Mouse (Mus musculus): ENCODE data around the gene Zfp978. TPM values are rescaled to one million over a fixed set of nuclear protein-coding genes. Genes with fewer than 3 reads are reported as not detected.
"Not testable (repeated sequence)": the region's sequence is repeated elsewhere in the genome, so short reads cannot be mapped to it uniquely, and the experiment has no call there.

Gene Zfp978
- polyA plus RNA-seq, 1 experiment, result 0.57 TPM

DNA sequence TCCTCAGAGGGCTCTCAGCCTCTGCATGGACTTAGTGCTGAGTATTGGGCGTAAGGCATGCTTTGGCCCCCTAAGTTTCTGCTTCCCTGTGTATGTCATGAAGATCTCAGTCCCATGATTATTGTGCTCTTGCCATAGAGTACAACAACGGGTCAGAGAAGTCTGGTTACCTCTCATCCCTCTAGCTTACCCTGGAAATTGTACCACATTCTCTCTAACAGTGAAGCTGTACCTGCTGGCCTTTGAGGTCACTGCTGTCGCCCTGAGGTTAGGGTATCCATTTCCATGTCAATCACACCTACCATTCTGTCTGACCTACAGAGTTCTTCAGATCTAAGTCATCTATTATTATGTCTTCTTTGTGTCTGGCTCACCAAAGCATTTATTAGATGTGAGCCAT is 62.0 kb downstream of the Zfp978 start:
- TF ChIP-seq CTCF (IDR thresholded peaks at IDR 0.05; ENCODE audit: control insufficient read depth, insufficient read depth, insufficient replicate concordance, low read depth, low read length) (no peak), POLR2A (IDR thresholded peaks at IDR 0.05; ENCODE audit: control insufficient read depth, low read depth, low read length) (no peak)
- Histone ChIP-seq H3K4me3 (ENCODE audit: control insufficient read depth, low read depth, low read length) (no peak overlapping the region), H3K27me3 (ENCODE audit: control insufficient read depth, insufficient read depth, low read length) (no peaks in the 10 kb centered on the region), H3K36me3 (ENCODE audit: control insufficient read depth, insufficient read depth, low read length) (no peaks in the 10 kb centered on the region), H3K4me1 (ENCODE audit: control insufficient read depth, insufficient read depth, low read length) (no peaks in the 10 kb centered on the region), H3K27ac (ENCODE audit: control insufficient read depth, insufficient read depth, low read depth, low read length) (no peak overlapping the region)

DNA sequence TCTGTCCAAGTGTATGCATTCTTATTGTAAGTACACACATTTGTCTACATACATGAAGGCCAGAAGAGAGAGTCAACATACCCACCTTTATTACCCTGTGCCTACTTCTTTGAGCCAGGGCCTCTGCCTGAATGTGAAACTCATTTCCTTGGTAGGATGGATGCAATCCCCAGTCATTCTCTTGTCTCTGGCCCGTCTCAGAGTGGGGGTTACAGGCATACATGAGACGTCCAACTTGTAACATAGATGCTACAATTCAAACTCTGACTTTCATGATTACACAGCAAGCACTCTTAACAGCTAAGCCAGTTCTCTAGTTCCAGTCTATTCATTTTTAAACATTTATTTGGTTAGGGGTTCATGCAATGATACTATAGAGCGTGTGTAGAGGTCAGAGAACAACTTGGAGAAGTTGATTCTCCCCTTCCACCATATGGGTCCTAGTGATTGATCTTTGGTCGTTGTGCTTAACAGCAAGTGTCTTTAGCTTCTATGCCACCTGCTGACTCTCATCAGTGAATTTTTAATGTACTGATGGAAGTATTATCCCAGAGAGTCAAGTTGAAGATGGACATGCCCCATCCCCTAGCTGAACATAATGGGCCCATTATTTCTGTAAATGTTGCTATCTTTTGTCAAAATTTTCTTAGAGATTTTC is 62.7 kb downstream of the Zfp978 start:
- no peak for TF ChIP-seq CTCF (IDR thresholded peaks at IDR 0.05; ENCODE audit: control insufficient read depth, insufficient read depth, insufficient replicate concordance, low read depth, low read length)
- H3K27me3 ChIP-seq (ENCODE audit: control insufficient read depth, insufficient read depth, low read length), result no peaks in the 10 kb centered on the region
- H3K4me3 ChIP-seq (ENCODE audit: control insufficient read depth, low read depth, low read length), result no peak overlapping the region
- H3K36me3 ChIP-seq (ENCODE audit: control insufficient read depth, insufficient read depth, low read length), result no peaks in the 10 kb centered on the region
- no peak overlapping the region for H3K27ac ChIP-seq (ENCODE audit: control insufficient read depth, insufficient read depth, low read depth, low read length)
- no peaks in the 10 kb centered on the region for H3K4me1 ChIP-seq (ENCODE audit: control insufficient read depth, insufficient read depth, low read length)

DNA sequence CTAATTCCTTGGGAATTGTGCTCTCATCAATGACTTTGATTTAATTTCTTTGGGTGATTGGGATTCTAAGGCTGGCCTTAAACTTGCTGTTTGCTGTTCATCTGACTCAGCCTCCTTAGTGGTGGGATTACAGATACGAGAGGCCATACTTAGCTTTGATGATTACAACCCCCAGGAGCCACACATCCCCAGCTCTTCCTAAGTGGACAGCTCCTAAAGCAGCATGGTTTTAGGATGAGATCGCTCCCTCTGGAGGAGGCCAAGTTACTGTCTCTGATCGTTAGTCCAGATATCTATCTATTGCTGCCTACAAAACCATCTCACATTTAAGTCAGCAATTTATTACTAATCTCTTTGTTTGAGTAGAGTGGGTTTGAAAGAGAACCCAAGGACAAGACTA is 63.3 kb downstream of the Zfp978 start:
- not testable (repeated sequence) for H3K36me3 ChIP-seq (ENCODE audit: control insufficient read depth, insufficient read depth, low read length); H3K4me1 ChIP-seq (ENCODE audit: control insufficient read depth, insufficient read depth, low read length); H3K4me3 ChIP-seq (ENCODE audit: control insufficient read depth, low read depth, low read length); H3K27ac ChIP-seq (ENCODE audit: control insufficient read depth, insufficient read depth, low read depth, low read length); H3K27me3 ChIP-seq (ENCODE audit: control insufficient read depth, insufficient read depth, low read length)

DNA sequence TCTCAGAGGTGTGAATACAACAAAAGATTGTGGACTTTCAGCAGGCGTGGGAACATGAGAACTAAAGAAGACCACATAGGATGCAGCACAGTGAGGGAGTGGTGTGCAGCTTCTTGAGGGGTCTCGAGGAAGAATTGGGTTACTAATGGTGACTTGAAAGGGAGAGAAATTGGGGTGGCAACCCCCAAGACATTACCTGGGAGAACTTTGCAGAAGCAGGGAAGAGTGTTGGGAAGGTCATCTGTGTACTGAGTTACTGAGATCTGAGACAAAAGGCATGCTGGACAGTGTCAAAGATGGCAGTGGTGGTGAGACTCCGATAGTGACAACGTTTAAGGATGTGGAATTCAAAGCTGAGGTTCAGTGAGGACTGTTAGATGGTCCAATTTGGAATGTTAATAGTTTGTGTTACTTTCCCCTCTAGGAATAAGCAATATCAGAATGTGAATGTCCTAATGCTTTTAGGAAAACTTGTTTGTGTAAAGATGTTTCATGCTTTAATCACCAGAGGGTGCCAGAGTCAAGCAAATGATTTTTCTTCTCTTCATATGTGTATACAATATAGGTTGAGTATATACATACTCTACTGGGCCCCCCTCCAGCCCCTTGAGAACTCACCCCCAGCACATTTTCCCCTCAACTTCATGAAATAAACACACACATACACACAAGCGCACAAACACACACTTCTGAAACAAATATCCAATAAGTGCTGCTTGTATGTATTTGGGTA is 64.7 kb downstream of the Zfp978 start:
- H3K4me1 ChIP-seq (ENCODE audit: control insufficient read depth, insufficient read depth, low read length); H3K4me3 ChIP-seq (ENCODE audit: control insufficient read depth, low read depth, low read length); H3K36me3 ChIP-seq (ENCODE audit: control insufficient read depth, insufficient read depth, low read length); H3K27ac ChIP-seq (ENCODE audit: control insufficient read depth, insufficient read depth, low read depth, low read length); H3K27me3 ChIP-seq (ENCODE audit: control insufficient read depth, insufficient read depth, low read length): not testable (repeated sequence)

DNA sequence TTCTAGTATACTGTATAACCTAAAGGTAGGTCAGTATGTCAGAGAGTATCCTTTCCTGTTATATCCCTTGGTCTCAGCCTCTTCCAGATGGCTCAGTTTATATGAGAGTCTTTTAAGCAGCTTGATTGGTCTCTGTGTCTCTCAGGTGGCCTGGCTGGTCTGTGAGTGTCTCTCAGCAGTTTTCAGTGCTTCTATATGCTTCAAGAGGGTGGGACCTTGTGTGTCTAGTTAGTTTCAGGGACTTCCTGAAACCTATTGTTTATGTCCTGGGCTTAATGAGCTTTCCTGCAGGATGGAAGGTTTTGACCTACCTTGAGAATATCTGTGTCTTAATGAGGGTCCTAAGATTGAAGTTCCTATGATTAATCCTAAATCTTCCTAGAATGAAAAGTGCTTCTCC is 69.5 kb downstream of the Zfp978 start:
- no peak overlapping the region for H3K27ac ChIP-seq (ENCODE audit: control insufficient read depth, insufficient read depth, low read depth, low read length)
- TF ChIP-seq CTCF (IDR thresholded peaks at IDR 0.05; ENCODE audit: control insufficient read depth, insufficient read depth, insufficient replicate concordance, low read depth, low read length), result no peak
- no peak for TF ChIP-seq POLR2A (IDR thresholded peaks at IDR 0.05; ENCODE audit: control insufficient read depth, low read depth, low read length)
- H3K36me3 ChIP-seq (ENCODE audit: control insufficient read depth, insufficient read depth, low read length), result no peaks in the 10 kb centered on the region
- no peaks in the 10 kb centered on the region for H3K27me3 ChIP-seq (ENCODE audit: control insufficient read depth, insufficient read depth, low read length)
- no peak overlapping the region for H3K4me3 ChIP-seq (ENCODE audit: control insufficient read depth, low read depth, low read length)
- H3K4me1 ChIP-seq (ENCODE audit: control insufficient read depth, insufficient read depth, low read length), result no peaks in the 10 kb centered on the region

DNA sequence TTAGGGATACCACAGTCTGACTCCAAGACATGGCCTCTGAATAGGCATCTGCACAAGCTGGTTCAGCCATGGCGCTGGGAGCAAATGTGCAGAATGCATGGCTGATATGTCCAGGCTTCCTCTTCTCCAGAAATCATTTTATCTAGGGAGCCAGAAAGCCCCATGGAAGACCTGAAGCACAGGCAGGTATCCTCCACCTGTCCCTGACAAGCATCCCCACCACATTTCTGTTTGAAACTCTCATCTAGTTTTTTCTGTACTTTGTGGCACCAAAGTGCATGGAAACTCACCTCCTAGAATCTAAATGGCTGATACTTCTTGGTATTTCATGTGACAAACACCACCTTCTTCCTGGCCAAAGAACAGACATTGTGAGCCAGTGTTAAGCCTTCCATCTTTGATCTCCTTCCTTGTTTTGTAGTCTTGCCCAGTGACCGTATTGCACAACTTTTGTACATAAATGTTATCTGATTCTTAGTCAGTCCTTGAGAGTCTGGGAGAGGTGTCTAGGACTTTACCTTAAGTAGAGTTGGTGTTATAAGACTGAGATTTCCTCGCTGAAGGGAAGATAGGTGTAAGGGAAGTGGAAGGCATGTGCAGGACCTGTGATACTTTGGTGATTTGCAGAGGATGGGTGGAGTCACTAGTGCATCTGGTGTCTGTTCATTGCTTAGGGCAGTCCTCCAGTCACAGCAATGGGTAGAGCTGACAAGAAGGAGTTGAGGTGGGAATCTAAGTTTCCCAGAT is 70.8 kb downstream of the Zfp978 start:
- H3K4me3 ChIP-seq (ENCODE audit: control insufficient read depth, low read depth, low read length); H3K36me3 ChIP-seq (ENCODE audit: control insufficient read depth, insufficient read depth, low read length); H3K27me3 ChIP-seq (ENCODE audit: control insufficient read depth, insufficient read depth, low read length); H3K27ac ChIP-seq (ENCODE audit: control insufficient read depth, insufficient read depth, low read depth, low read length); H3K4me1 ChIP-seq (ENCODE audit: control insufficient read depth, insufficient read depth, low read length): not testable (repeated sequence)

DNA sequence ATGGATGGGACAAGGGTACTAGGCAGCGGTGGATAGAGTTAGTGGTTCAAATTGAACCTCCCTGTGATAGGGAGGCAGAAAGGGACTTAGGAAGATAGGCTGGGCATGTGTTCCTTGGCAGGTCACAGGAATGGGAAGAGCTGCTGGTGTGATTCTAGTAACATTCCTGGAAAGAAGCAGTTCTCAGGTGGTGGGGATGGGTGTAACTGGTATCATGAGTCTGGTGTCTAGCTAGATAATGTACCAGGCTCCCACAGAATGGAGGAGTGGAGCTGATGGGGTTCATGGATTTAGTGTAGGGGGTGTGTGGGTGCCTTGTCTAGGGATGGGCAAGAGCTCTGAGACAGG is 71.3 kb downstream of the Zfp978 start:
- H3K27ac ChIP-seq (ENCODE audit: control insufficient read depth, insufficient read depth, low read depth, low read length), result no peak overlapping the region
- H3K4me3 ChIP-seq (ENCODE audit: control insufficient read depth, low read depth, low read length), result no peak overlapping the region
- TF ChIP-seq POLR2A (IDR thresholded peaks at IDR 0.05; ENCODE audit: control insufficient read depth, low read depth, low read length) (no peak), CTCF (IDR thresholded peaks at IDR 0.05; ENCODE audit: control insufficient read depth, insufficient read depth, insufficient replicate concordance, low read depth, low read length) (no peak)
- peaks cover 2% of the 10 kb centered on the region for H3K4me1 ChIP-seq (ENCODE audit: control insufficient read depth, insufficient read depth, low read length)
- H3K36me3 ChIP-seq (ENCODE audit: control insufficient read depth, insufficient read depth, low read length), result no peaks in the 10 kb centered on the region
- no peaks in the 10 kb centered on the region for H3K27me3 ChIP-seq (ENCODE audit: control insufficient read depth, insufficient read depth, low read length)

DNA sequence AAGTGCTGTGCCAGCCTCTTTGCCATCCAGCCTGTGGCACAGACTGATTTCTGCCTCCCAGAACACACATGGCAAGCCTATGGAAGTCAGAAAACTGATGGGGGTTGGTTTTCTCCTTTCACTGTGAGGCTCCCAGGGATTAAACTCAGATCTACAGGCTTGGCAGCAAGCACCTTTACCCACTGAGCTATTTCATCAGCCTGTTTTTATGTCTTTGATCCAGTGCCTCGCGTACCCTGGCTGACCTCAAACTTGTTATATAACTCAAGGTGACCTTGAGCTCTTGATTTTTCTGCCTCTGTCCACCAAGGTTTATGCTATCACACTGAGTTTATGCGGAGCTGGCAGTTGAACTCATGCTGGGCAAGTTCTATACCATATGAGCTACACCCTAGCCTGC is 71.9 kb downstream of the Zfp978 start:
- no peak for TF ChIP-seq CTCF (IDR thresholded peaks at IDR 0.05; ENCODE audit: control insufficient read depth, insufficient read depth, insufficient replicate concordance, low read depth, low read length)
- no peak for TF ChIP-seq POLR2A (IDR thresholded peaks at IDR 0.05; ENCODE audit: control insufficient read depth, low read depth, low read length)
- no peak overlapping the region for H3K27ac ChIP-seq (ENCODE audit: control insufficient read depth, insufficient read depth, low read depth, low read length)

More for the DNA sequence above, 71.9 kb downstream of the Zfp978 start:
- Histone ChIP-seq H3K36me3 (ENCODE audit: control insufficient read depth, insufficient read depth, low read length) (no peaks in the 10 kb centered on the region), H3K4me1 (ENCODE audit: control insufficient read depth, insufficient read depth, low read length) (peaks cover 2% of the 10 kb centered on the region), H3K27me3 (ENCODE audit: control insufficient read depth, insufficient read depth, low read length) (no peaks in the 10 kb centered on the region), H3K4me3 (ENCODE audit: control insufficient read depth, low read depth, low read length) (no peak overlapping the region)
